In the genomic region with DNA sequence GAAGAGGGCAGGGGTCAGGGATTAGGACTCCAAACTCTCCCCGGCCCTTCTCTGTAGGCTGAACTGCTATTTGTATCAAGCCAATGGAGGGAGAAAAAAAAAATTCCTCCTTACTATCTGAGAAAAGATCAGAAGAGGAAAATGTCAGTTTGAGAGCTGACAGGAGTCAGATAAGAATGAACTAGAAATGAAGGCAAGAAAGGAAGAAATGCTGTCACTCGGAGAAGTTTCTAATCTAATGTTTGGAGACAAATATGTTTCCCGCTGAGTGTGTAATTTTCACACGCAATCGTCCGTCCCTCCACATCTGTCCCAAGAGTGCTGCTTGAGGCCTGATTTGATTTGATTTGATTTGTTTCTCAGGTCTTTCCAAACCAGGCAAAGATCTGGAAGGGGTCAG, we compare ENCODE assay signal across 24 mouse cellular contexts.
DNase-seq lines count a peak whose midpoint lies in the region; ATAC-seq and TF ChIP-seq lines count a peak whose summit lies in the region.
"Had no signal": no experiment of that assay in that cellular context is flagged by ENCODE, and none has a peak within 500 bp of the region (broad histone marks: within the 10 kb centered on the region; RNA-seq: fewer than 3 reads in every experiment).

No protein-coding gene starts in this region.

- H3K36me3 ChIP-seq in liver, embryonic 12.5 days, result no peaks in the 10 kb centered on the region
- no peaks in the 10 kb centered on the region for H3K36me3 ChIP-seq in liver, postnatal 0 days (replicated peaks; ENCODE audit: insufficient read depth, low read length)
- H3K36me3 ChIP-seq in liver, embryonic 14.5 days (replicated peaks; ENCODE audit: control insufficient read depth, insufficient read depth, low read depth), result no peaks in the 10 kb centered on the region
- H3K36me3 ChIP-seq: embryonic facial prominence, embryonic 10.5 days; embryonic facial prominence, embryonic 13.5 days; forebrain, embryonic 12.5 days; forebrain, embryonic 15.5 days; hindbrain, embryonic 12.5 days had no signal

- H3K9me3 ChIP-seq in liver, embryonic 12.5 days (replicated peaks), result no peaks in the 10 kb centered on the region
- H3K9me3 ChIP-seq in liver, postnatal 0 days (ENCODE audit: low read length), result no peaks in the 10 kb centered on the region
- no peaks in the 10 kb centered on the region for H3K9me3 ChIP-seq in liver, embryonic 14.5 days (ENCODE audit: control insufficient read depth, low read length)
- H3K9me3 ChIP-seq: embryonic facial prominence, embryonic 10.5 days; embryonic facial prominence, embryonic 13.5 days; forebrain, embryonic 12.5 days; forebrain, embryonic 15.5 days; hindbrain, embryonic 12.5 days had no signal

- no peak for TF ChIP-seq EP300 in liver, postnatal 0 days (IDR thresholded peaks at IDR 0.05; ENCODE audit: low read depth)
- TF ChIP-seq EP300 in liver, embryonic 14.5 days (IDR thresholded peaks at IDR 0.05; ENCODE audit: low read depth), result 0 out of 2 replicates have a peak, but pooled peaks have one; percentile 7

- ATAC-seq in liver, embryonic 12.5 days, result no peak
- no peak for ATAC-seq in liver, postnatal 0 days
- no peak for ATAC-seq in liver, embryonic 14.5 days (ENCODE audit: insufficient read depth)
- peak; percentile 26 for ATAC-seq in megakaryocyte-erythroid progenitor cell, adult 5-6 weeks (replicated peaks; ENCODE audit: low FRiP score, low TSS enrichment, poor library complexity, severe bottlenecking)
- ATAC-seq: activated CD4-positive, CD25-positive, alpha-beta regulatory T cell, adult 4 months; CD4-positive, CD25-positive, alpha-beta regulatory T cell, adult 4 months; forebrain, embryonic 15.5 days; hindbrain, embryonic 16.5 days had no signal

- H3K27ac ChIP-seq in liver, embryonic 12.5 days, result peak overlapping the region; percentile 37; the same call in 1 of the 2 replicates
- no peak overlapping the region for H3K27ac ChIP-seq in liver, postnatal 0 days (ENCODE audit: low read depth)
- no peak overlapping the region for H3K27ac ChIP-seq in liver, embryonic 14.5 days
- H3K27ac ChIP-seq in cerebellum, adult 2 months (ENCODE audit: insufficient read depth, low read length), result no peak overlapping the region
- H3K27ac ChIP-seq: embryonic facial prominence, embryonic 10.5 days; embryonic facial prominence, embryonic 13.5 days; forebrain, embryonic 12.5 days; forebrain, embryonic 15.5 days; hindbrain, embryonic 12.5 days had no signal

- H3K4me1 ChIP-seq in liver, embryonic 12.5 days, result peaks cover 20% of the 10 kb centered on the region
- no peaks in the 10 kb centered on the region for H3K4me1 ChIP-seq in liver, postnatal 0 days (ENCODE audit: insufficient read depth)
- peaks cover 0 to 13% of the 10 kb centered on the region in 2 experiments; a peak in 2 of 4 replicates for H3K4me1 ChIP-seq in liver, embryonic 14.5 days (replicated peaks; ENCODE audit: control insufficient read depth in 2 of 2, insufficient read depth in 2 of 2, low read length in 1 of 2)
- H3K4me1 ChIP-seq in cerebellum, adult 2 months (ENCODE audit: control insufficient read depth, insufficient read depth, low read length), result no peaks in the 10 kb centered on the region

- H3K9ac ChIP-seq in liver, embryonic 12.5 days, result no peak overlapping the region
- no peak overlapping the region for H3K9ac ChIP-seq in liver, postnatal 0 days (replicated peaks)
- no peak overlapping the region for H3K9ac ChIP-seq in liver, embryonic 14.5 days (replicated peaks)
- H3K9ac ChIP-seq: embryonic facial prominence, embryonic 13.5 days; forebrain, embryonic 12.5 days; forebrain, embryonic 15.5 days; hindbrain, embryonic 12.5 days had no signal

- H3K4me3 ChIP-seq in liver, embryonic 12.5 days, result no peak overlapping the region
- no peak overlapping the region for H3K4me3 ChIP-seq in liver, postnatal 0 days (ENCODE audit: low read depth, low read length)
- H3K4me3 ChIP-seq in liver, embryonic 14.5 days (ENCODE audit: insufficient read depth in 1 of 2, low read depth in 2 of 2, low read length in 2 of 2), result no peak overlapping the region
- H3K4me3 ChIP-seq in cerebellum, adult 2 months (replicated peaks; ENCODE audit: insufficient read depth, low read depth, low read length), result no peak overlapping the region
- H3K4me3 ChIP-seq: embryonic facial prominence, embryonic 10.5 days; embryonic facial prominence, embryonic 13.5 days; erythroblast, embryonic 14.5 days; forebrain, embryonic 12.5 days; forebrain, embryonic 15.5 days; hindbrain, embryonic 12.5 days had no signal

- no peak for DNase-seq in liver, postnatal 0 days
- no peak for DNase-seq in liver, embryonic 14.5 days (ENCODE audit: low read depth in 3 of 3, low spot score in 3 of 3)
- no peak for DNase-seq in cerebellum, adult 2 months
- DNase-seq in adrenal gland, adult 18-20 months (ENCODE audit: low spot score in 2 of 2), result no peak
- DNase-seq: adrenal gland, postnatal 10 days; adrenal gland, postnatal 36 days; cerebellum, adult 11 months; cerebellum, adult 8-10 months; cerebellum, postnatal 10 days; cerebellum, postnatal 36 days; embryo, embryonic 11 days; gastrocnemius, postnatal 25 days had no signal

- WGBS in liver, embryonic 12.5 days (ENCODE audit: insufficient replicate concordance), result 42% methylated on average over 6 of the region's 6 CpGs
- WGBS in liver, postnatal 0 days (ENCODE audit: insufficient replicate concordance), result 46% methylated on average over 6 of the region's 6 CpGs
- WGBS in liver, embryonic 14.5 days (ENCODE audit: insufficient replicate concordance), result 20% methylated on average over 6 of the region's 6 CpGs
- 56% methylated on average over 6 of the region's 6 CpGs for WGBS in cerebellum, adult 2 months

- peak overlapping the region; percentile 4; the same call in 1 of the 2 replicates for H3K4me2 ChIP-seq in liver, embryonic 12.5 days
- H3K4me2 ChIP-seq in liver, postnatal 0 days (ENCODE audit: low read depth, low read length), result no peak overlapping the region
- no peak overlapping the region for H3K4me2 ChIP-seq in liver, embryonic 14.5 days (ENCODE audit: low read depth)
- H3K4me2 ChIP-seq: embryonic facial prominence, embryonic 13.5 days; forebrain, embryonic 12.5 days; forebrain, embryonic 15.5 days; heart, embryonic 11.5 days; hindbrain, embryonic 12.5 days had no signal

- 0 out of 2 replicates have a peak, but pooled peaks cover 5% of the 10 kb centered on the region for H3K27me3 ChIP-seq in liver, embryonic 12.5 days (replicated peaks)
- H3K27me3 ChIP-seq in liver, postnatal 0 days (ENCODE audit: insufficient read depth, low read length), result no peaks in the 10 kb centered on the region
- no peaks in the 10 kb centered on the region for H3K27me3 ChIP-seq in liver, embryonic 14.5 days (ENCODE audit: control insufficient read depth, insufficient read depth, low read length)
- H3K27me3 ChIP-seq in cerebellum, adult 2 months (ENCODE audit: control insufficient read depth, insufficient read depth, low read length), result no peaks in the 10 kb centered on the region; the same call in 1 of the 2 replicates
- H3K27me3 ChIP-seq: embryonic facial prominence, embryonic 13.5 days had no signal

- no peak for TF ChIP-seq POLR2A in cerebellum, adult 2 months (IDR thresholded peaks at IDR 0.05; ENCODE audit: borderline replicate concordance, insufficient read depth, low read length)

- no peak for TF ChIP-seq CTCF in liver, postnatal 0 days (IDR thresholded peaks at IDR 0.05; ENCODE audit: low read depth)
- TF ChIP-seq CTCF in liver, embryonic 14.5 days (IDR thresholded peaks at IDR 0.05; ENCODE audit: low read depth), result no peak
- no peak for TF ChIP-seq CTCF in cerebellum, adult 2 months (IDR thresholded peaks at IDR 0.05; ENCODE audit: borderline replicate concordance, insufficient read depth, low read depth, low read length)
